Mouse (Mus musculus) heart, embryonic 13.5 days (tissue): ENCODE data around the gene Klhl3. TPM values are rescaled to one million over a fixed set of nuclear protein-coding genes. Genes with fewer than 3 reads are reported as not detected.

ENCODE experiments used
- ATAC-seq: fragments of 200-750 bp; cut with Nextera tagmentation; 2 replicates; pipeline ENCODE4 v1.8.0; 2017; ENCODE audit warnings: moderate TSS enrichment; ENCODE audit not compliant: insufficient number of reproducible peaks, low FRiP score, low TSS enrichment; ENCODE audit errors: extremely low read depth
- H3K27ac ChIP-seq: fragments of 300-500 bp; sonication (generic); replicated peaks from 2 replicates; pipeline ENCODE4 v1.5.1; 2015; ENCODE audit warnings: moderate library complexity, mild to moderate bottlenecking, inconsistent platforms
- H3K27me3 ChIP-seq: fragments of 300-500 bp; sonication (generic); replicated peaks from 2 replicates; pipeline ENCODE4 v1.6.1; 2015; ENCODE audit warnings: mild to moderate bottlenecking, inconsistent platforms
- H3K36me3 ChIP-seq: fragments of 300-500 bp; sonication (generic); 2 replicates; pipeline ENCODE4 v1.6.1; 2015; ENCODE audit warnings: mild to moderate bottlenecking, inconsistent platforms
- H3K4me1 ChIP-seq: fragments of 300-500 bp; sonication (generic); 2 replicates; pipeline ENCODE4 v1.6.1; 2015; ENCODE audit warnings: inconsistent platforms
- H3K4me2 ChIP-seq: fragments of 300-500 bp; sonication (generic); 2 replicates; pipeline ENCODE4 v1.6.1; 2015; ENCODE audit warnings: inconsistent platforms, mild to moderate bottlenecking, moderate library complexity
- H3K4me3 ChIP-seq: fragments of 300-500 bp; sonication (generic); 2 replicates; pipeline ENCODE4 v1.5.1; 2015; ENCODE audit warnings: moderate library complexity, mild to moderate bottlenecking, inconsistent platforms
- H3K9ac ChIP-seq: fragments of 300-500 bp; sonication (generic); 2 replicates; pipeline ENCODE4 v1.6.1; 2015; ENCODE audit warnings: inconsistent platforms, mild to moderate bottlenecking, moderate library complexity
- H3K9me3 ChIP-seq: fragments of 300-500 bp; sonication (generic); 2 replicates; pipeline ENCODE4 v1.6.1; 2016; ENCODE audit warnings: inconsistent platforms
- WGBS: fragments of 180-500 bp; shearing (Covaris S2); methylation state at CpG from one replicate; pipeline ENCODE4 v1.1.7; 2015; ENCODE audit warnings: mixed read lengths; 5-methylcytosine and 5-hydroxymethylcytosine counted together
- polyA plus RNA-seq: library from polyadenylated mRNA; unstranded; fragments of >200 nt; fragmentation: Nextera tagmentation; extraction: Ambion mirVana; gene quantifications from 2 replicates; pipeline ENCODE4 v1.2.1, GENCODE M21; 2015

Gene Klhl3
- polyA plus RNA-seq, 1 experiment from 2014 or later, result 4.6 TPM

GRCm38 (mm10) chr13:58037506-58037905 is 75.9 kb downstream of the Klhl3 start:
- Histone ChIP-seq H3K27me3 (no peaks in the 10 kb centered on the region), H3K4me2 (no peak overlapping the region), H3K4me3 (no peak overlapping the region), H3K4me1 (peaks cover 32% of the 10 kb centered on the region), H3K9ac (no peak overlapping the region), H3K9me3 (no peaks in the 10 kb centered on the region), H3K36me3 (peaks cover 11% of the 10 kb centered on the region), H3K27ac (no peak overlapping the region)
- 68% methylated on average over 8 of the region's 8 CpGs for WGBS
- no peak for ATAC-seq

- peak overlapping the region; percentile 37 for H3K4me2 ChIP-seq
- peaks cover 2% of the 10 kb centered on the region for H3K36me3 ChIP-seq
- H3K27me3 ChIP-seq, result 0 out of 2 replicates have a peak, but pooled peaks cover 2% of the 10 kb centered on the region
- H3K4me3 ChIP-seq, result no peak overlapping the region
- peak overlapping the region; percentile 78 for H3K27ac ChIP-seq
- no peaks in the 10 kb centered on the region for H3K9me3 ChIP-seq
- 21% methylated on average over 10 of the region's 10 CpGs for WGBS
- peaks cover 32% of the 10 kb centered on the region for H3K4me1 ChIP-seq
- H3K9ac ChIP-seq, result no peak overlapping the region
- peak; percentile 74; the same call in 1 of the 2 replicates for ATAC-seq
Measured at GRCm38 (mm10) chr13:58035470-58036156, 77.8 kb downstream of the Klhl3 start.

- Histone ChIP-seq H3K27ac (peak overlapping the region; percentile 78), H3K36me3 (no peaks in the 10 kb centered on the region), H3K27me3 (0 out of 2 replicates have a peak, but pooled peaks cover 2% of the 10 kb centered on the region), H3K4me1 (peaks cover 29% of the 10 kb centered on the region), H3K9ac (no peak overlapping the region), H3K4me3 (no peak overlapping the region), H3K9me3 (no peaks in the 10 kb centered on the region), H3K4me2 (peak overlapping the region; percentile 37; the same call in 1 of the 2 replicates)
- 82% methylated on average over 3 of the region's 3 CpGs for WGBS
- ATAC-seq, result no peak
Measured at GRCm38 (mm10) chr13:58034985-58035384, 78.4 kb downstream of the Klhl3 start.

GRCm38 (mm10) chr13:58034507-58034906 is 78.9 kb downstream of the Klhl3 start:
- no peak overlapping the region for H3K9ac ChIP-seq
- peak overlapping the region; percentile 78; the same call in 1 of the 2 replicates for H3K27ac ChIP-seq
- no peaks in the 10 kb centered on the region for H3K36me3 ChIP-seq
- H3K4me2 ChIP-seq, result no peak overlapping the region
- no peak overlapping the region for H3K4me3 ChIP-seq
- no peaks in the 10 kb centered on the region for H3K9me3 ChIP-seq
- no peak for ATAC-seq
- 61% methylated on average over 6 of the region's 6 CpGs for WGBS
- H3K27me3 ChIP-seq, result 0 out of 2 replicates have a peak, but pooled peaks cover 2% of the 10 kb centered on the region
- H3K4me1 ChIP-seq, result peaks cover 25% of the 10 kb centered on the region

- no peak overlapping the region for H3K4me3 ChIP-seq
- ATAC-seq, result no peak
- no peaks in the 10 kb centered on the region; the same call in 1 of the 2 replicates for H3K36me3 ChIP-seq
- H3K4me1 ChIP-seq, result peaks cover 19% of the 10 kb centered on the region
- H3K27ac ChIP-seq, result no peak overlapping the region
- WGBS, result 47% methylated on average over 6 of the region's 6 CpGs
- H3K9ac ChIP-seq, result no peak overlapping the region
- 0 out of 2 replicates have a peak, but pooled peaks cover 2% of the 10 kb centered on the region for H3K27me3 ChIP-seq
- H3K4me2 ChIP-seq, result no peak overlapping the region
- H3K9me3 ChIP-seq, result no peaks in the 10 kb centered on the region
Measured at GRCm38 (mm10) chr13:58031755-58032154, 81.6 kb downstream of the Klhl3 start.

GRCm38 (mm10) chr13:58027115-58027514 is 86.3 kb downstream of the Klhl3 start:
- H3K4me3 ChIP-seq, result no peak overlapping the region
- H3K27ac ChIP-seq, result no peak overlapping the region
- no peak for ATAC-seq
- no peaks in the 10 kb centered on the region for H3K9me3 ChIP-seq
- peaks cover 9% of the 10 kb centered on the region for H3K4me1 ChIP-seq
- 77% methylated on average over 8 of the region's 8 CpGs for WGBS
- no peak overlapping the region for H3K9ac ChIP-seq
- no peaks in the 10 kb centered on the region; the same call in 1 of the 2 replicates for H3K36me3 ChIP-seq
- no peak overlapping the region for H3K4me2 ChIP-seq
- no peaks in the 10 kb centered on the region for H3K27me3 ChIP-seq

GRCm38 (mm10) chr13:58025701-58026414 is 87.5 kb downstream of the Klhl3 start:
- no peak for ATAC-seq
- H3K36me3 ChIP-seq, result no peaks in the 10 kb centered on the region; the same call in 1 of the 2 replicates
- H3K4me1 ChIP-seq, result peaks cover 9% of the 10 kb centered on the region
- whole genome bisulfite sequencing, result 81% methylated on average over 16 of the region's 16 CpGs
- no peak overlapping the region for H3K4me3 ChIP-seq
- H3K27me3 ChIP-seq, result no peaks in the 10 kb centered on the region
- no peak overlapping the region for H3K27ac ChIP-seq
- H3K9ac ChIP-seq, result 0 out of 2 replicates have a peak overlapping the region, but pooled peaks have one; percentile 6
- H3K9me3 ChIP-seq, result no peaks in the 10 kb centered on the region
- no peak overlapping the region for H3K4me2 ChIP-seq

GRCm38 (mm10) chr13:58023726-58024453 is 89.5 kb downstream of the Klhl3 start:
- no peak overlapping the region for H3K27ac ChIP-seq
- no peak overlapping the region for H3K4me3 ChIP-seq
- 69% methylated on average over 8 of the region's 8 CpGs for WGBS
- no peaks in the 10 kb centered on the region for H3K9me3 ChIP-seq
- H3K9ac ChIP-seq, result no peak overlapping the region
- no peak overlapping the region for H3K4me2 ChIP-seq
- ATAC-seq, result no peak
- peaks cover under 1% of the 10 kb centered on the region; the same call in 1 of the 2 replicates for H3K36me3 ChIP-seq
- H3K27me3 ChIP-seq, result no peaks in the 10 kb centered on the region
- H3K4me1 ChIP-seq, result peaks cover 9% of the 10 kb centered on the region

GRCm38 (mm10) chr13:58023001-58023560 is 90.3 kb downstream of the Klhl3 start:
- peaks cover 7% of the 10 kb centered on the region; the same call in 1 of the 2 replicates for H3K36me3 ChIP-seq
- 76% methylated on average over 9 of the region's 9 CpGs for WGBS
- no peak overlapping the region for H3K4me2 ChIP-seq
- H3K27ac ChIP-seq, result no peak overlapping the region
- no peak overlapping the region for H3K9ac ChIP-seq
- no peaks in the 10 kb centered on the region for H3K27me3 ChIP-seq
- H3K9me3 ChIP-seq, result no peaks in the 10 kb centered on the region
- ATAC-seq, result no peak
- H3K4me1 ChIP-seq, result peaks cover 9% of the 10 kb centered on the region
- H3K4me3 ChIP-seq, result no peak overlapping the region

- WGBS, result 74% methylated on average over 10 of the region's 10 CpGs
Measured at GRCm38 (mm10) chr13:58020428-58020827, 93.0 kb downstream of the Klhl3 start.

GRCm38 (mm10) chr13:58017298-58017697 is 96.1 kb downstream of the Klhl3 start:
- ATAC-seq, result no peak
- Histone ChIP-seq H3K27me3 (no peaks in the 10 kb centered on the region), H3K36me3 (peaks cover 16% of the 10 kb centered on the region; the same call in 1 of the 2 replicates), H3K4me2 (no peak overlapping the region), H3K27ac (no peak overlapping the region), H3K4me1 (peaks cover 18% of the 10 kb centered on the region), H3K4me3 (no peak overlapping the region), H3K9ac (no peak overlapping the region), H3K9me3 (no peaks in the 10 kb centered on the region)
- 71% methylated on average over 6 of the region's 6 CpGs for WGBS

More at GRCm38 (mm10) chr13:58020428-58020827, 93.0 kb downstream of the Klhl3 start:
- Histone ChIP-seq H3K27ac (no peak overlapping the region), H3K9ac (no peak overlapping the region), H3K9me3 (no peaks in the 10 kb centered on the region), H3K4me2 (no peak overlapping the region), H3K4me3 (no peak overlapping the region), H3K4me1 (peaks cover 5% of the 10 kb centered on the region; the same call in 1 of the 2 replicates), H3K36me3 (peaks cover 16% of the 10 kb centered on the region; the same call in 1 of the 2 replicates), H3K27me3 (no peaks in the 10 kb centered on the region)
- no peak for ATAC-seq
